Mouse (Mus musculus): Measurements from ENCODE around the gene Gm49405. TPM values are rescaled to one million over a fixed set of nuclear protein-coding genes. Genes with fewer than 3 reads are reported as not detected.

The Gm49405 gene
- total and polyA plus RNA-seq, 2 experiments from 2014 or later, result 2.6 to 7.8 TPM

GRCm38 (mm10) chr19:3986334-3986733, 14.1 kb upstream of the Gm49405 start, which contains the start of gene Acy3:
Gene Acy3, plus strand, starts transcription at chr19:3986570.
- H3K27ac ChIP-seq (ENCODE audit: low read depth, low read length), result no peak within 1 kb of the TSS
- no peak within 1 kb of the TSS for H3K4me3 ChIP-seq (ENCODE audit: low read depth, low read length)
- ATAC-seq (no peak), DNase-seq (no peak)
- no peak for TF ChIP-seq CTCF (IDR thresholded peaks at IDR 0.05; ENCODE audit: low read depth)
- no peak within 1 kb of the TSS for H3K4me2 ChIP-seq (ENCODE audit: low read depth)
- H3K9me3 ChIP-seq (ENCODE audit: low read length), result no peaks in the 10 kb centered on the region
- no peaks in the 10 kb centered on the region; the same call in 1 of the 2 replicates for H3K27me3 ChIP-seq (ENCODE audit: insufficient read depth, low read length)
- H3K4me1 ChIP-seq (ENCODE audit: insufficient read depth), result no peaks in the 10 kb centered on the region
- WGBS, result 6% methylated on average over 8 of the region's 8 CpGs
- no peaks in the 10 kb centered on the region for H3K36me3 ChIP-seq (ENCODE audit: insufficient read depth)
- no peak within 1 kb of the TSS for H3K9ac ChIP-seq

- no peak overlapping the region for H3K27ac ChIP-seq (ENCODE audit: low read depth, low read length)
- no peak overlapping the region for H3K4me2 ChIP-seq (ENCODE audit: low read depth)
- no peak for ATAC-seq
Measured at GRCm38 (mm10) chr19:3988066-3988465, 12.4 kb upstream of the Gm49405 start.

GRCm38 (mm10) chr19:3988750-3989149, 11.7 kb upstream of the Gm49405 start:
- DNase-seq, result no peak
- Histone ChIP-seq H3K36me3 (ENCODE audit: insufficient read depth) (no peaks in the 10 kb centered on the region), H3K9me3 (ENCODE audit: low read length) (no peaks in the 10 kb centered on the region), H3K4me3 (ENCODE audit: low read depth, low read length) (no peak overlapping the region), H3K4me2 (ENCODE audit: low read depth) (no peak overlapping the region), H3K27ac (ENCODE audit: low read depth, low read length) (no peak overlapping the region), H3K9ac (no peak overlapping the region), H3K27me3 (ENCODE audit: insufficient read depth, low read length) (no peaks in the 10 kb centered on the region; the same call in 1 of the 2 replicates), H3K4me1 (ENCODE audit: insufficient read depth) (no peaks in the 10 kb centered on the region)
- ATAC-seq, result no peak
- peak; percentile 34; the same call in 1 of the 2 replicates for TF ChIP-seq CTCF (IDR thresholded peaks at IDR 0.05; ENCODE audit: low read depth)
- 90% methylated on average over 4 of the region's 4 CpGs for WGBS

More at GRCm38 (mm10) chr19:3988066-3988465, 12.4 kb upstream of the Gm49405 start:
- WGBS, result 91% methylated on average over 14 of the region's 14 CpGs
- Histone ChIP-seq H3K27me3 (ENCODE audit: insufficient read depth, low read length) (no peaks in the 10 kb centered on the region; the same call in 1 of the 2 replicates), H3K9ac (no peak overlapping the region), H3K4me3 (ENCODE audit: low read depth, low read length) (no peak overlapping the region), H3K36me3 (ENCODE audit: insufficient read depth) (no peaks in the 10 kb centered on the region), H3K4me1 (ENCODE audit: insufficient read depth) (no peaks in the 10 kb centered on the region), H3K9me3 (ENCODE audit: low read length) (no peaks in the 10 kb centered on the region)
- no peak for DNase-seq
- no peak for TF ChIP-seq CTCF (IDR thresholded peaks at IDR 0.05; ENCODE audit: low read depth)

- no peak for DNase-seq
- WGBS, result 72% methylated on average over 6 of the region's 6 CpGs
- no peak overlapping the region for H3K9ac ChIP-seq
- H3K4me1 ChIP-seq (ENCODE audit: insufficient read depth), result no peaks in the 10 kb centered on the region
- TF ChIP-seq CTCF (IDR thresholded peaks at IDR 0.05; ENCODE audit: low read depth), result no peak
- ATAC-seq, result no peak
- no peaks in the 10 kb centered on the region; the same call in 1 of the 2 replicates for H3K27me3 ChIP-seq (ENCODE audit: insufficient read depth, low read length)
- H3K36me3 ChIP-seq (ENCODE audit: insufficient read depth), result no peaks in the 10 kb centered on the region
- H3K9me3 ChIP-seq (ENCODE audit: low read length), result no peaks in the 10 kb centered on the region
- no peak overlapping the region for H3K4me2 ChIP-seq (ENCODE audit: low read depth)
- H3K4me3 ChIP-seq (ENCODE audit: low read depth, low read length), result no peak overlapping the region
- H3K27ac ChIP-seq (ENCODE audit: low read depth, low read length), result no peak overlapping the region
Measured at GRCm38 (mm10) chr19:3990804-3991203, 9.6 kb upstream of the Gm49405 start.

GRCm38 (mm10) chr19:3991562-3991961, 8.9 kb upstream of the Gm49405 start:
- ATAC-seq (no peak), DNase-seq (no peak)
- Histone ChIP-seq H3K9me3 (ENCODE audit: low read length) (no peaks in the 10 kb centered on the region), H3K27ac (ENCODE audit: low read depth, low read length) (no peak overlapping the region), H3K4me2 (ENCODE audit: low read depth) (no peak overlapping the region), H3K36me3 (ENCODE audit: insufficient read depth) (no peaks in the 10 kb centered on the region), H3K4me1 (ENCODE audit: insufficient read depth) (no peaks in the 10 kb centered on the region), H3K9ac (no peak overlapping the region), H3K4me3 (ENCODE audit: low read depth, low read length) (no peak overlapping the region), H3K27me3 (ENCODE audit: insufficient read depth, low read length) (no peaks in the 10 kb centered on the region; the same call in 1 of the 2 replicates)
- WGBS, result 94% methylated on average over 3 of the region's 3 CpGs
- TF ChIP-seq CTCF (IDR thresholded peaks at IDR 0.05; ENCODE audit: low read depth), result no peak

- H3K9ac ChIP-seq, result no peak overlapping the region
- H3K36me3 ChIP-seq (ENCODE audit: insufficient read depth), result no peaks in the 10 kb centered on the region
- no peak for TF ChIP-seq CTCF (IDR thresholded peaks at IDR 0.05; ENCODE audit: low read depth)
- no peaks in the 10 kb centered on the region for H3K9me3 ChIP-seq (ENCODE audit: low read length)
- no peak for DNase-seq
- 82% methylated on average over 3 of the region's 3 CpGs for WGBS
- no peak overlapping the region for H3K4me2 ChIP-seq (ENCODE audit: low read depth)
- no peaks in the 10 kb centered on the region for H3K4me1 ChIP-seq (ENCODE audit: insufficient read depth)
- no peak overlapping the region for H3K4me3 ChIP-seq (ENCODE audit: low read depth, low read length)
- H3K27me3 ChIP-seq (ENCODE audit: insufficient read depth, low read length), result no peaks in the 10 kb centered on the region; the same call in 1 of the 2 replicates
- no peak overlapping the region for H3K27ac ChIP-seq (ENCODE audit: low read depth, low read length)
- ATAC-seq, result no peak
Measured at GRCm38 (mm10) chr19:3991966-3992365, 8.5 kb upstream of the Gm49405 start.

- Histone ChIP-seq H3K36me3 (ENCODE audit: insufficient read depth) (no peaks in the 10 kb centered on the region), H3K27ac (ENCODE audit: low read depth, low read length) (no peak within 1 kb of the TSS), H3K9ac (no peak within 1 kb of the TSS), H3K27me3 (ENCODE audit: insufficient read depth, low read length) (no peaks in the 10 kb centered on the region; the same call in 1 of the 2 replicates), H3K4me1 (ENCODE audit: insufficient read depth) (no peaks in the 10 kb centered on the region), H3K9me3 (ENCODE audit: low read length) (no peaks in the 10 kb centered on the region), H3K4me3 (ENCODE audit: low read depth, low read length) (no peak within 1 kb of the TSS), H3K4me2 (ENCODE audit: low read depth) (no peak within 1 kb of the TSS)
- TF ChIP-seq CTCF (IDR thresholded peaks at IDR 0.05; ENCODE audit: low read depth), result no peak
- WGBS, result 54% methylated on average over 5 of the region's 5 CpGs
- ATAC-seq (no peak), DNase-seq (no peak)
Measured at GRCm38 (mm10) chr19:3992416-3992815, 8.0 kb upstream of the Gm49405 start, which contains the start of gene Tbx10. Gene Tbx10, plus strand, starts transcription at chr19:3992752.

All from forebrain, postnatal 0 days (tissue).